Mouse (Mus musculus): ENCODE measurements at regions not wholly inside any gene's neighbourhood (a gene's known extent, or its start where the extent isn't known, plus 50 kb on each side); places are given as distances from the start of the nearest gene placed in this dataset.

GRCm38 (mm10) chr16:66000728-66001273 lies 185.7 kb downstream of the Vgll3 start:
- dilution Hi-C loops (cut with MboI; ENCODE audit: extremely low pct_ligation_motif_present, extremely low pct_unique_long_range_greater_than_20kb, low sequenced_read_pairs): no loop called here
- no peaks in the 10 kb centered on the region for H3K79me2 ChIP-seq (replicated peaks; ENCODE audit: control insufficient read depth, extremely low read depth, insufficient read depth, poor library complexity, severe bottlenecking)

GRCm38 (mm10) chr16:66004689-66005088 lies 189.6 kb downstream of the Vgll3 start:
- in situ Hi-C loops (cut with MboI; ENCODE audit: low pct_ligation_motif_present, low pct_unique_long_range_greater_than_20kb, low sequenced_read_pairs): loop anchor here (25.0 kb wide), 1 partner anchor 342 kb away; no protein-coding TSS in a partner anchor
- Histone ChIP-seq H3K4me1 (ENCODE audit: control insufficient read depth in 1 of 2, insufficient read depth in 2 of 2) (no peaks in the 10 kb centered on the region), H3K79me2 (replicated peaks; ENCODE audit: control insufficient read depth, extremely low read depth, insufficient read depth, poor library complexity, severe bottlenecking) (no peaks in the 10 kb centered on the region), H3K4me3 (replicated peaks in 1 of 3; ENCODE audit: low read depth in 2 of 3, low read length in 2 of 3, poor library complexity in 1 of 3) (no peak overlapping the region), H3K4me2 (ENCODE audit: insufficient read depth, low read depth, poor library complexity, severe bottlenecking) (no peak overlapping the region), H3K27ac (ENCODE audit: insufficient read depth, low read depth) (no peak overlapping the region), H3K36me3 (replicated peaks in 1 of 2; ENCODE audit: control insufficient read depth in 1 of 2, insufficient read depth in 1 of 2, low read length in 1 of 2) (no peaks in the 10 kb centered on the region), H3K27me3 (replicated peaks) (no peaks in the 10 kb centered on the region), H3K9ac (ENCODE audit: insufficient read depth, low read depth) (no peak overlapping the region), H3K9me3 (replicated peaks; ENCODE audit: low read length) (peaks cover 26% of the 10 kb centered on the region)
- no peak for DNase-seq (ENCODE audit: extremely low read depth)
- dilution Hi-C loops (cut with MboI; ENCODE audit: extremely low pct_ligation_motif_present, extremely low pct_unique_long_range_greater_than_20kb, low sequenced_read_pairs): no loop called here
- no peak for TF ChIP-seq USF1 (IDR thresholded peaks at IDR 0.05; ENCODE audit: low read depth, low read length)
- TF ChIP-seq RCOR1 (conservative IDR thresholded peaks at IDR 0.05; ENCODE audit: low read depth, low read length): no peak
- TF ChIP-seq SIN3A (IDR thresholded peaks at IDR 0.05; ENCODE audit: low read length): no peak
- TF ChIP-seq KAT2A (IDR thresholded peaks at IDR 0.05; ENCODE audit: insufficient replicate concordance, low read length): no peak
- TF ChIP-seq SMC3 (IDR thresholded peaks at IDR 0.05; ENCODE audit: low read depth, low read length): no peak
- TF ChIP-seq NRF1 (IDR thresholded peaks at IDR 0.05; ENCODE audit: low read depth, low read length): no peak

More at GRCm38 (mm10) chr16:66000728-66001273, 185.7 kb downstream of the Vgll3 start:
- in situ Hi-C loops (cut with MboI; ENCODE audit: low pct_ligation_motif_present, low pct_unique_long_range_greater_than_20kb, low sequenced_read_pairs): loop anchor here (25.0 kb wide), 1 partner anchor 338 kb away; no protein-coding TSS in a partner anchor
- no peak overlapping the region for H3K4me2 ChIP-seq (ENCODE audit: insufficient read depth, low read depth, poor library complexity, severe bottlenecking)
- no peak overlapping the region for H3K9ac ChIP-seq (ENCODE audit: insufficient read depth, low read depth)
- no peaks in the 10 kb centered on the region for H3K4me1 ChIP-seq (ENCODE audit: control insufficient read depth in 1 of 2, insufficient read depth in 2 of 2)
- no peak for TF ChIP-seq CTCF (conservative IDR thresholded peaks at IDR 0.05 in 1 of 2, IDR thresholded peaks at IDR 0.05 in 1 of 2; ENCODE audit: low read depth in 2 of 2, low read length in 2 of 2)
- no peaks in the 10 kb centered on the region for H3K36me3 ChIP-seq (replicated peaks in 1 of 2; ENCODE audit: control insufficient read depth in 1 of 2, insufficient read depth in 1 of 2, low read length in 1 of 2)
- H3K4me3 ChIP-seq (replicated peaks in 1 of 3; ENCODE audit: low read depth in 2 of 3, low read length in 2 of 3, poor library complexity in 1 of 3): no peak overlapping the region
- peaks cover 25% of the 10 kb centered on the region for H3K9me3 ChIP-seq (replicated peaks; ENCODE audit: low read length)
- DNase-seq (ENCODE audit: extremely low read depth): no peak
- H3K27ac ChIP-seq (ENCODE audit: insufficient read depth, low read depth): no peak overlapping the region
- no peaks in the 10 kb centered on the region for H3K27me3 ChIP-seq (replicated peaks)

- no peak overlapping the region for H3K27ac ChIP-seq (ENCODE audit: insufficient read depth, low read depth)
- H3K36me3 ChIP-seq (replicated peaks in 1 of 2; ENCODE audit: control insufficient read depth in 1 of 2, insufficient read depth in 1 of 2, low read length in 1 of 2): no peaks in the 10 kb centered on the region
- H3K4me2 ChIP-seq (ENCODE audit: insufficient read depth, low read depth, poor library complexity, severe bottlenecking): no peak overlapping the region
- in situ Hi-C loops (cut with MboI; ENCODE audit: low pct_ligation_motif_present, low pct_unique_long_range_greater_than_20kb, low sequenced_read_pairs): loop anchor here (25.0 kb wide), 1 partner anchor 344 kb away; no protein-coding TSS in a partner anchor
- dilution Hi-C loops (cut with MboI; ENCODE audit: extremely low pct_ligation_motif_present, extremely low pct_unique_long_range_greater_than_20kb, low sequenced_read_pairs): no loop called here
- H3K27me3 ChIP-seq (replicated peaks): no peaks in the 10 kb centered on the region
- peak; percentile 17 for DNase-seq (ENCODE audit: extremely low read depth)
- no peaks in the 10 kb centered on the region for H3K4me1 ChIP-seq (ENCODE audit: control insufficient read depth in 1 of 2, insufficient read depth in 2 of 2)
- no peak overlapping the region for H3K9ac ChIP-seq (ENCODE audit: insufficient read depth, low read depth)
- no peaks in the 10 kb centered on the region for H3K79me2 ChIP-seq (replicated peaks; ENCODE audit: control insufficient read depth, extremely low read depth, insufficient read depth, poor library complexity, severe bottlenecking)
- no peak overlapping the region for H3K4me3 ChIP-seq (replicated peaks in 1 of 3; ENCODE audit: low read depth in 2 of 3, low read length in 2 of 3, poor library complexity in 1 of 3)
- H3K9me3 ChIP-seq (replicated peaks; ENCODE audit: low read length): peaks cover 26% of the 10 kb centered on the region
- TF ChIP-seq BHLHE40 (IDR thresholded peaks at IDR 0.05; ENCODE audit: low read depth, low read length) (no peak), E2F4 (IDR thresholded peaks at IDR 0.05; ENCODE audit: insufficient replicate concordance, low read depth, low read length) (no peak), ELF1 (IDR thresholded peaks at IDR 0.05; ENCODE audit: low read depth, low read length) (no peak), MAFK (IDR thresholded peaks at IDR 0.05; ENCODE audit: insufficient replicate concordance, low read length) (no peak), JUND (conservative IDR thresholded peaks at IDR 0.05; ENCODE audit: low read depth, low read length) (no peak), SMC3 (IDR thresholded peaks at IDR 0.05; ENCODE audit: low read depth, low read length) (peak; percentile 50), CTCF (conservative IDR thresholded peaks at IDR 0.05 in 1 of 2, IDR thresholded peaks at IDR 0.05 in 1 of 2; ENCODE audit: low read depth in 2 of 2, low read length in 2 of 2) (peak; percentile 27 to 64; a peak in 3 of 4 replicates), RAD21 (IDR thresholded peaks at IDR 0.05; ENCODE audit: low read depth, low read length) (peak; percentile 36), UBTF (IDR thresholded peaks at IDR 0.05; ENCODE audit: low read depth, low read length) (no peak)
Measured at GRCm38 (mm10) chr16:66005954-66006580, 191.0 kb downstream of the Vgll3 start.

All from CH12.LX (cell line).